Mouse (Mus musculus) MEL (cell line): Measurements from ENCODE around the gene C130026I21Rik.
"Not testable (repeated sequence)": the region's sequence is repeated elsewhere in the genome, so short reads cannot be mapped to it uniquely, and the experiment has no call there.

Experiments used
- CHD1 ChIP-seq: IDR thresholded peaks from 2 replicates; pipeline ENCODE4 v1.6.1; 2012; ENCODE audit warnings: low read depth, mild to moderate bottlenecking, inconsistent platforms, low read length, improper control_type of control experiment
- CHD2 ChIP-seq: IDR thresholded peaks from 2 replicates; pipeline ENCODE4 v1.6.1; 2011; ENCODE audit warnings: low read length, improper control_type of control experiment
- CTCF ChIP-seq, 3 experiments: IDR thresholded peaks in 2 of 3; conservative IDR thresholded peaks in 1 of 3; 2 replicates each; pipeline ENCODE4 v1.5.1; 2011 to 2012; ENCODE audit warnings: low read length in 3 of 3, low read depth in 2 of 3, mild to moderate bottlenecking in 2 of 3, improper control_type of control experiment in 1 of 3, inconsistent platforms in 1 of 3, mixed read lengths in 1 of 3, moderate library complexity in 1 of 3; ENCODE audit not compliant: control insufficient read depth in 1 of 3, insufficient read depth in 1 of 3, poor library complexity in 1 of 3, severe bottlenecking in 1 of 3
- GABPA ChIP-seq: IDR thresholded peaks from 2 replicates; pipeline ENCODE4 v1.6.1; 2012; ENCODE audit warnings: low read depth, mild to moderate bottlenecking, inconsistent platforms, low read length, improper control_type of control experiment, moderate library complexity
- GATA1 ChIP-seq: IDR thresholded peaks from 2 replicates; pipeline ENCODE4 v1.6.1; 2011; ENCODE audit warnings: low read depth, low read length, improper control_type of control experiment
- JUND ChIP-seq: IDR thresholded peaks from 2 replicates; pipeline ENCODE4 v1.6.1; 2011; ENCODE audit warnings: low read depth, mild to moderate bottlenecking, improper control_type of control experiment, low read length
- MXI1 ChIP-seq: IDR thresholded peaks from 2 replicates; pipeline ENCODE4 v1.6.1; 2011; ENCODE audit warnings: mild to moderate bottlenecking, low read depth, low read length, improper control_type of control experiment
- RCOR1 ChIP-seq: IDR thresholded peaks from 2 replicates; pipeline ENCODE4 v1.6.1; 2012; ENCODE audit warnings: low read depth, mild to moderate bottlenecking, inconsistent platforms, low read length, improper control_type of control experiment
- TBP ChIP-seq: IDR thresholded peaks from 2 replicates; pipeline ENCODE4 v1.8.0; 2011; ENCODE audit warnings: low read depth, low read length, improper control_type of control experiment
- USF1 ChIP-seq: IDR thresholded peaks from 2 replicates; pipeline ENCODE4 v1.6.1; 2014; ENCODE audit warnings: low read depth, mild to moderate bottlenecking, inconsistent platforms, low read length, improper control_type of control experiment, moderate library complexity
- ZKSCAN1 ChIP-seq: IDR thresholded peaks from 2 replicates; pipeline ENCODE4 v1.6.1; 2012; ENCODE audit warnings: low read depth, mild to moderate bottlenecking, inconsistent platforms, low read length, improper control_type of control experiment, moderate library complexity

- TF ChIP-seq TBP; CTCF (IDR thresholded peaks at IDR 0.05 in 2 of 3, conservative IDR thresholded peaks at IDR 0.05 in 1 of 3; ENCODE audit: control insufficient read depth in 1 of 3, insufficient read depth in 1 of 3, low read depth in 2 of 3, low read length in 3 of 3, poor library complexity in 1 of 3, severe bottlenecking in 1 of 3); GABPA; RCOR1; USF1; MXI1; ZKSCAN1; JUND; CHD1; CHD2; GATA1: not testable (repeated sequence)
These were observed 157.5 kb downstream of the C130026I21Rik start for GRCm38 (mm10) chr1:85112889-85113288.
